In the genomic region with DNA sequence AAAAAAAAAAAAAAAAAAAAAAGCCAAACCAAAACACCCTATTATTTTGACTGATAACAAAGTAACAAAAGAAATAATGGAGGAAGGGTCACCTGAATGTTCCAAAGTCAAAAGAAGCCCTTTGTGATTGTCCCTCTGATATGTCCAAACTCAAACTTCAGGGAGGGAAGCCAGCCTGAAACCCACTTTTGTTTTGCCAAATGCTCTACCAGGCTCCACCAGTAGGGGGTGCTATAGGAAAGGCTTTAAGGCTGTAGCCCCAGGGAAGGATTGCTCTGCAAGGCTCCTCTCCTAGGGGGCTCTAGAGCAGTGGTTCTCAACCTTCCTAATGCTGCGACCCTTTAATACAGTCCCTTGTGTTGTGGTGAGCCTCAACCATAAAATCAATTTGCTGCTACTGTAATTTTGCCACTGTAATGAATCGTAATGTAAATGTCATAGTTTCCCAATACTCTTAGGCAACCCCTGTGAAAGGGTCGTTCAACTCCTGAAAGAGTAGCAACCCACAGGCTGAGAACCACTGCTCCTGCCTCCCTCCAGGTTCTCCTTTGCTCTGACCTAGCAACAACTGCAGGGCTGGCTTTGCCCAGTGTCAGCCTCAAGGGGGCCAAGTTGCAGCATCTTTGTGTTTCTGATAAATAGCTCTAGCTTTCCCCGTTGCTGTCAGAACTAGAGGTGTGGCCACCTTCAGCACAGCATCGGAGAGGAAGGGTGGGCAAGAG, we compare ENCODE assay signal across 8 mouse cellular contexts. TPM values are rescaled to one million over a fixed set of nuclear protein-coding genes. Genes with fewer than 3 reads are reported as not detected.
A peak's percentile ranks its signal among the peaks of the same experiment; 100 is the strongest.
DNase-seq lines count a peak whose midpoint lies in the region; ATAC-seq and TF ChIP-seq lines count a peak whose summit lies in the region.

No protein-coding gene starts in this region.

- H3K9ac ChIP-seq in forebrain, embryonic 16.5 days (replicated peaks; ENCODE audit: low read depth, low read length) = no peak overlapping the region
- H3K9ac ChIP-seq in liver, embryonic 14.5 days (replicated peaks) = no peak overlapping the region
- H3K9ac ChIP-seq in neural tube, embryonic 14.5 days (replicated peaks; ENCODE audit: low read depth, low read length) = no peak overlapping the region

- peak; percentile 58; the same call in 1 of the 2 replicates for ATAC-seq in forebrain, embryonic 16.5 days
- no peak for ATAC-seq in liver, embryonic 14.5 days (ENCODE audit: insufficient read depth)
- ATAC-seq in neural tube, embryonic 14.5 days (ENCODE audit: low read depth) = peak; percentile 63; the same call in 1 of the 2 replicates

- H3K9me3 ChIP-seq in forebrain, embryonic 16.5 days (ENCODE audit: control insufficient read depth, low read length) = no peaks in the 10 kb centered on the region
- no peaks in the 10 kb centered on the region for H3K9me3 ChIP-seq in liver, embryonic 14.5 days (ENCODE audit: control insufficient read depth, low read length)
- H3K9me3 ChIP-seq in neural tube, embryonic 14.5 days (ENCODE audit: control insufficient read depth, low read length) = no peaks in the 10 kb centered on the region

- H3K4me1 ChIP-seq in cerebellum, adult 2 months (ENCODE audit: control insufficient read depth, insufficient read depth, low read length) = peaks cover 18% of the 10 kb centered on the region
- peaks cover 3% of the 10 kb centered on the region for H3K4me1 ChIP-seq in forebrain, embryonic 16.5 days (replicated peaks; ENCODE audit: control insufficient read depth, insufficient read depth, low read length)
- no peaks in the 10 kb centered on the region for H3K4me1 ChIP-seq in liver, embryonic 14.5 days (replicated peaks; ENCODE audit: control insufficient read depth in 2 of 2, insufficient read depth in 2 of 2, low read length in 1 of 2)
- no peaks in the 10 kb centered on the region for H3K4me1 ChIP-seq in neural tube, embryonic 14.5 days (ENCODE audit: control insufficient read depth, insufficient read depth, low read length)
- H3K4me1 ChIP-seq in thymus, adult 2 months (replicated peaks; ENCODE audit: control insufficient read depth, insufficient read depth, low read length) = no peaks in the 10 kb centered on the region

- peak; percentile 76 for DNase-seq in urinary bladder, postnatal 25 days (ENCODE audit: low spot score)
- DNase-seq in urinary bladder, postnatal 10 days (ENCODE audit: low spot score) = no peak
- peak; percentile 70 to 81 for DNase-seq in cerebellum, adult 2 months
- DNase-seq in induced T-regulatory cell, adult 2 months (ENCODE audit: low read depth) = peak; percentile 86
- DNase-seq in liver, embryonic 14.5 days (ENCODE audit: low read depth in 3 of 3, low spot score in 3 of 3) = peak; percentile 45 to 55 (median 48)
- DNase-seq in thymus, adult 2 months = peak; percentile 80

- no peak for TF ChIP-seq EP300 in liver, embryonic 14.5 days (IDR thresholded peaks at IDR 0.05; ENCODE audit: low read depth)

- WGBS in cerebellum, adult 2 months = 28% methylated on average over 5 of the region's 5 CpGs
- 45% methylated on average over 5 of the region's 5 CpGs for WGBS in forebrain, embryonic 16.5 days
- 40% methylated on average over 5 of the region's 5 CpGs for WGBS in liver, embryonic 14.5 days (ENCODE audit: insufficient replicate concordance)
- 37% methylated on average over 5 of the region's 5 CpGs for WGBS in neural tube, embryonic 14.5 days
- WGBS in thymus, adult 2 months = 73% methylated on average over 5 of the region's 5 CpGs

- H3K4me2 ChIP-seq in forebrain, embryonic 16.5 days (ENCODE audit: low read length) = no peak overlapping the region
- no peak overlapping the region for H3K4me2 ChIP-seq in liver, embryonic 14.5 days (ENCODE audit: low read depth)
- no peak overlapping the region for H3K4me2 ChIP-seq in neural tube, embryonic 14.5 days (ENCODE audit: low read depth, low read length)

- no peak for TF ChIP-seq POLR2A in cerebellum, adult 2 months (IDR thresholded peaks at IDR 0.05; ENCODE audit: borderline replicate concordance, insufficient read depth, low read length)
- TF ChIP-seq POLR2A in thymus, adult 2 months (IDR thresholded peaks at IDR 0.05; ENCODE audit: control insufficient read depth, extremely low read depth, insufficient read depth, low read length, poor library complexity) = no peak

- TF ChIP-seq CTCF in cerebellum, adult 2 months (IDR thresholded peaks at IDR 0.05; ENCODE audit: borderline replicate concordance, insufficient read depth, low read depth, low read length) = peak; percentile 78
- TF ChIP-seq CTCF in liver, embryonic 14.5 days (IDR thresholded peaks at IDR 0.05; ENCODE audit: low read depth) = peak; percentile 91
- no peak for TF ChIP-seq CTCF in thymus, adult 2 months (IDR thresholded peaks at IDR 0.05; ENCODE audit: borderline replicate concordance, control insufficient read depth, extremely low read depth, insufficient read depth, low read length, poor library complexity)

- H3K27me3 ChIP-seq in cerebellum, adult 2 months (ENCODE audit: control insufficient read depth, insufficient read depth, low read length) = no peaks in the 10 kb centered on the region
- H3K27me3 ChIP-seq in forebrain, embryonic 16.5 days (replicated peaks; ENCODE audit: control insufficient read depth, insufficient read depth, low read length) = no peaks in the 10 kb centered on the region
- H3K27me3 ChIP-seq in liver, embryonic 14.5 days (ENCODE audit: control insufficient read depth, insufficient read depth, low read length) = no peaks in the 10 kb centered on the region
- H3K27me3 ChIP-seq in neural tube, embryonic 14.5 days (ENCODE audit: control insufficient read depth, insufficient read depth, low read length) = no peaks in the 10 kb centered on the region
- no peaks in the 10 kb centered on the region for H3K27me3 ChIP-seq in thymus, adult 2 months (ENCODE audit: control insufficient read depth, insufficient read depth, low read length)

- H3K27ac ChIP-seq in cerebellum, adult 2 months (ENCODE audit: insufficient read depth, low read length) = no peak overlapping the region
- H3K27ac ChIP-seq in forebrain, embryonic 16.5 days (ENCODE audit: low read length) = peak overlapping the region; percentile 5; the same call in 1 of the 2 replicates
- no peak overlapping the region for H3K27ac ChIP-seq in liver, embryonic 14.5 days
- H3K27ac ChIP-seq in neural tube, embryonic 14.5 days (ENCODE audit: low read depth, low read length) = no peak overlapping the region
- H3K27ac ChIP-seq in thymus, adult 2 months (ENCODE audit: control insufficient read depth, insufficient read depth, low read length) = no peak overlapping the region

- H3K4me3 ChIP-seq in cerebellum, adult 2 months (replicated peaks; ENCODE audit: insufficient read depth, low read depth, low read length) = no peak overlapping the region
- no peak overlapping the region for H3K4me3 ChIP-seq in forebrain, embryonic 16.5 days (replicated peaks; ENCODE audit: low read length)
- H3K4me3 ChIP-seq in liver, embryonic 14.5 days (ENCODE audit: insufficient read depth in 1 of 2, low read depth in 2 of 2, low read length in 2 of 2) = no peak overlapping the region
- H3K4me3 ChIP-seq in neural tube, embryonic 14.5 days (ENCODE audit: low read depth, low read length) = no peak overlapping the region
- no peak overlapping the region for H3K4me3 ChIP-seq in thymus, adult 2 months (ENCODE audit: control insufficient read depth, insufficient read depth, low read length)

- H3K36me3 ChIP-seq in forebrain, embryonic 16.5 days (ENCODE audit: control insufficient read depth, insufficient read depth) = peaks cover 15% of the 10 kb centered on the region
- no peaks in the 10 kb centered on the region for H3K36me3 ChIP-seq in liver, embryonic 14.5 days (replicated peaks; ENCODE audit: control insufficient read depth, insufficient read depth, low read depth)
- peaks cover 30% of the 10 kb centered on the region for H3K36me3 ChIP-seq in neural tube, embryonic 14.5 days (ENCODE audit: control insufficient read depth, insufficient read depth, low read length)
- no peaks in the 10 kb centered on the region for H3K36me3 ChIP-seq in thymus, adult 2 months (ENCODE audit: control insufficient read depth, insufficient read depth, low read length)

RNA-seq across cellular contexts. Expression of gene Atp1a3, which starts 24.4 kb away (rescaled TPM):
- 1,466 and 1,473 TPM in 2 replicates for polyA plus RNA-seq in cerebellum, adult 2 months (2012; rRNA removed)
- polyA plus RNA-seq in forebrain, embryonic 16.5 days (2015; fragmentation: Nextera tagmentation; extraction: Ambion mirVana) = 227 and 278 TPM in 2 replicates
- polyA plus RNA-seq in liver, embryonic 14.5 days (2012; rRNA removed) = 0.38 and 0.50 TPM in 2 replicates
- 0.60 and 0.68 TPM in 2 replicates for polyA plus RNA-seq in liver, embryonic 14.5 days (2014; fragmentation: Nextera tagmentation; extraction: Ambion mirVana)
- 414 and 429 TPM in 2 replicates for polyA plus RNA-seq in neural tube, embryonic 14.5 days (2014; fragmentation: Nextera tagmentation; extraction: Ambion mirVana)
- polyA plus RNA-seq in thymus, adult 2 months (2012; rRNA removed) = 5.6 and 7.1 TPM in 2 replicates

RNA-seq across cellular contexts. Expression of gene Grik5, which starts 42.0 kb away (rescaled TPM):
- polyA plus RNA-seq in cerebellum, adult 2 months (2012; rRNA removed) = 74.6 and 77.4 TPM in 2 replicates
- 10.4 and 16.9 TPM in 2 replicates for polyA plus RNA-seq in forebrain, embryonic 16.5 days (2015; fragmentation: Nextera tagmentation; extraction: Ambion mirVana)
- polyA plus RNA-seq in liver, embryonic 14.5 days (2012; rRNA removed) = 4.9 and 6.1 TPM in 2 replicates
- polyA plus RNA-seq in liver, embryonic 14.5 days (2014; fragmentation: Nextera tagmentation; extraction: Ambion mirVana) = 0.37 and 0.54 TPM in 2 replicates
- polyA plus RNA-seq in neural tube, embryonic 14.5 days (2014; fragmentation: Nextera tagmentation; extraction: Ambion mirVana) = 22.2 and 28.1 TPM in 2 replicates
- polyA plus RNA-seq in thymus, adult 2 months (2012; rRNA removed) = 19.1 and 23.0 TPM in 2 replicates

RNA-seq across cellular contexts. Expression of gene Zfp574, which starts 42.2 kb away (rescaled TPM):
- polyA plus RNA-seq in cerebellum, adult 2 months (2012; rRNA removed) = 44.3 and 45.7 TPM in 2 replicates
- polyA plus RNA-seq in forebrain, embryonic 16.5 days (2015; fragmentation: Nextera tagmentation; extraction: Ambion mirVana) = 36.6 and 38.4 TPM in 2 replicates
- polyA plus RNA-seq in liver, embryonic 14.5 days (2012; rRNA removed) = 6.3 and 6.9 TPM in 2 replicates
- 6.6 and 7.3 TPM in 2 replicates for polyA plus RNA-seq in liver, embryonic 14.5 days (2014; fragmentation: Nextera tagmentation; extraction: Ambion mirVana)
- polyA plus RNA-seq in neural tube, embryonic 14.5 days (2014; fragmentation: Nextera tagmentation; extraction: Ambion mirVana) = 24.6 and 27.3 TPM in 2 replicates
- 65.0 and 68.8 TPM in 2 replicates for polyA plus RNA-seq in thymus, adult 2 months (2012; rRNA removed)

RNA-seq across cellular contexts. Expression of gene Rabac1, which starts 57.6 kb away (rescaled TPM):
- polyA plus RNA-seq in cerebellum, adult 2 months (2012; rRNA removed) = 637 and 648 TPM in 2 replicates
- polyA plus RNA-seq in forebrain, embryonic 16.5 days (2015; fragmentation: Nextera tagmentation; extraction: Ambion mirVana) = 200 and 220 TPM in 2 replicates
- 46.8 and 56.5 TPM in 2 replicates for polyA plus RNA-seq in liver, embryonic 14.5 days (2012; rRNA removed)
- polyA plus RNA-seq in liver, embryonic 14.5 days (2014; fragmentation: Nextera tagmentation; extraction: Ambion mirVana) = 60.7 and 62.2 TPM in 2 replicates
- polyA plus RNA-seq in neural tube, embryonic 14.5 days (2014; fragmentation: Nextera tagmentation; extraction: Ambion mirVana) = 319 and 339 TPM in 2 replicates
- 433 and 569 TPM in 2 replicates for polyA plus RNA-seq in thymus, adult 2 months (2012; rRNA removed)

Comparison
In these comparisons a context has a peak if more than half of its experiments do, and no peak if none do; other contexts are left out.
1. RNA of gene Atp1a3, which starts 24.4 kb away (polyA plus RNA-seq): 1,466 to 1,473 TPM in cerebellum, adult 2 months, 414 to 429 TPM in neural tube, embryonic 14.5 days and 227 to 278 TPM in forebrain, embryonic 16.5 days; 5.6 to 7.1 TPM in thymus, adult 2 months and 0.38 to 0.68 TPM in liver, embryonic 14.5 days; every median in the first group is over 10 times any median in the second.